20 mouse cellular contexts compared by ENCODE assay signal in genomic region chr5:123185966-123186365, GRCm38 (mm10). TPM values are rescaled to one million over a fixed set of nuclear protein-coding genes. Genes with fewer than 3 reads are reported as not detected.
DNase-seq lines count a peak whose midpoint lies in the region; ATAC-seq and TF ChIP-seq lines count a peak whose summit lies in the region.
"Had no signal": no experiment of that assay in that cellular context is flagged by ENCODE, and none has a peak within 500 bp of the region (broad histone marks: within the 10 kb centered on the region; RNA-seq: fewer than 3 reads in every experiment).

No protein-coding gene starts in this region.

- no peak for TF ChIP-seq CTCF in kidney, adult 2 months (conservative IDR thresholded peaks at IDR 0.05; ENCODE audit: insufficient read depth, insufficient read length, low read depth, low read length)

- WGBS in forebrain, embryonic 14.5 days: 60% methylated on average over 6 of the region's 6 CpGs
- WGBS in forebrain, embryonic 10.5 days: 84% methylated on average over 6 of the region's 6 CpGs
- 42% methylated on average over 6 of the region's 6 CpGs for WGBS in kidney, adult 2 months
- 73% methylated on average over 6 of the region's 6 CpGs for WGBS in kidney, embryonic 16.5 days
- 89% methylated on average over 6 of the region's 6 CpGs for WGBS in limb, embryonic 10.5 days

- no peaks in the 10 kb centered on the region for H3K9me3 ChIP-seq in forebrain, embryonic 14.5 days (replicated peaks; ENCODE audit: control insufficient read depth, low read length)
- no peaks in the 10 kb centered on the region for H3K9me3 ChIP-seq in forebrain, embryonic 10.5 days
- H3K9me3 ChIP-seq in kidney, embryonic 16.5 days (ENCODE audit: low read length): no peaks in the 10 kb centered on the region
- no peaks in the 10 kb centered on the region for H3K9me3 ChIP-seq in limb, embryonic 10.5 days (replicated peaks)
- H3K9me3 ChIP-seq: forebrain, embryonic 12.5 days; hindbrain, embryonic 10.5 days; midbrain, embryonic 12.5 days had no signal

- H3K36me3 ChIP-seq in forebrain, embryonic 14.5 days (ENCODE audit: control insufficient read depth, insufficient read depth, low read length): no peaks in the 10 kb centered on the region
- H3K36me3 ChIP-seq in forebrain, embryonic 10.5 days (replicated peaks): no peaks in the 10 kb centered on the region
- H3K36me3 ChIP-seq in kidney, adult 2 months (ENCODE audit: control insufficient read depth, insufficient read depth, low read length): no peaks in the 10 kb centered on the region
- no peaks in the 10 kb centered on the region for H3K36me3 ChIP-seq in kidney, embryonic 16.5 days (ENCODE audit: insufficient read depth, low read length)
- no peaks in the 10 kb centered on the region for H3K36me3 ChIP-seq in limb, embryonic 10.5 days
- H3K36me3 ChIP-seq: forebrain, embryonic 12.5 days; hindbrain, embryonic 10.5 days; midbrain, embryonic 12.5 days had no signal

- ATAC-seq in forebrain, embryonic 14.5 days: no peak
- no peak for ATAC-seq in kidney, embryonic 16.5 days (ENCODE audit: low FRiP score, low TSS enrichment)

- H3K4me1 ChIP-seq in forebrain, embryonic 14.5 days (ENCODE audit: control insufficient read depth, insufficient read depth, low read length): no peaks in the 10 kb centered on the region
- H3K4me1 ChIP-seq in forebrain, embryonic 10.5 days: no peaks in the 10 kb centered on the region
- H3K4me1 ChIP-seq in kidney, adult 2 months (ENCODE audit: control insufficient read depth, insufficient read depth, low read length): no peaks in the 10 kb centered on the region
- H3K4me1 ChIP-seq in kidney, embryonic 16.5 days (ENCODE audit: insufficient read depth, low read length): no peaks in the 10 kb centered on the region
- H3K4me1 ChIP-seq in limb, embryonic 10.5 days: no peaks in the 10 kb centered on the region
- H3K4me1 ChIP-seq: forebrain, embryonic 12.5 days; hindbrain, embryonic 10.5 days; midbrain, embryonic 12.5 days had no signal

- H3K9ac ChIP-seq in forebrain, embryonic 14.5 days (ENCODE audit: low read length): no peak overlapping the region
- no peak overlapping the region for H3K9ac ChIP-seq in kidney, embryonic 16.5 days (replicated peaks; ENCODE audit: low read length)
- H3K9ac ChIP-seq: forebrain, embryonic 12.5 days; midbrain, embryonic 12.5 days had no signal

- no peak for TF ChIP-seq POLR2A in kidney, adult 2 months (IDR thresholded peaks at IDR 0.05; ENCODE audit: low read depth, low read length)

- H3K4me3 ChIP-seq in forebrain, embryonic 14.5 days (ENCODE audit: low read depth, low read length): no peak overlapping the region
- H3K4me3 ChIP-seq in forebrain, embryonic 10.5 days: no peak overlapping the region
- no peak overlapping the region for H3K4me3 ChIP-seq in kidney, adult 2 months (ENCODE audit: insufficient read depth, low read depth, low read length)
- no peak overlapping the region for H3K4me3 ChIP-seq in kidney, embryonic 16.5 days (ENCODE audit: low read length)
- no peak overlapping the region for H3K4me3 ChIP-seq in limb, embryonic 10.5 days
- H3K4me3 ChIP-seq: forebrain, embryonic 12.5 days; hindbrain, embryonic 10.5 days; midbrain, embryonic 12.5 days had no signal

- H3K4me2 ChIP-seq in forebrain, embryonic 14.5 days (ENCODE audit: low read length): no peak overlapping the region
- no peak overlapping the region for H3K4me2 ChIP-seq in kidney, embryonic 16.5 days (replicated peaks; ENCODE audit: low read depth, low read length)
- H3K4me2 ChIP-seq: forebrain, embryonic 12.5 days; liver, embryonic 11.5 days; midbrain, embryonic 12.5 days had no signal

- H3K27me3 ChIP-seq in forebrain, embryonic 14.5 days (replicated peaks; ENCODE audit: control insufficient read depth, insufficient read depth, low read length): no peaks in the 10 kb centered on the region
- no peaks in the 10 kb centered on the region for H3K27me3 ChIP-seq in forebrain, embryonic 10.5 days (ENCODE audit: poor library complexity, severe bottlenecking)
- H3K27me3 ChIP-seq in kidney, adult 2 months (replicated peaks; ENCODE audit: control insufficient read depth, insufficient read depth, low read length): no peaks in the 10 kb centered on the region
- H3K27me3 ChIP-seq in kidney, embryonic 16.5 days (ENCODE audit: insufficient read depth, low read length): no peaks in the 10 kb centered on the region
- 0 out of 2 replicates have a peak, but pooled peaks cover 5% of the 10 kb centered on the region for H3K27me3 ChIP-seq in limb, embryonic 10.5 days (ENCODE audit: low read depth, poor library complexity, severe bottlenecking)
- H3K27me3 ChIP-seq: forebrain, embryonic 12.5 days; midbrain, embryonic 12.5 days had no signal

- no peak overlapping the region for H3K27ac ChIP-seq in forebrain, embryonic 14.5 days (ENCODE audit: low read depth, low read length)
- H3K27ac ChIP-seq in forebrain, embryonic 10.5 days: no peak overlapping the region
- no peak overlapping the region for H3K27ac ChIP-seq in kidney, adult 2 months (ENCODE audit: insufficient read depth, low read depth, low read length)
- H3K27ac ChIP-seq in kidney, embryonic 16.5 days (ENCODE audit: low read length): no peak overlapping the region
- H3K27ac ChIP-seq in limb, embryonic 10.5 days: no peak overlapping the region
- H3K27ac ChIP-seq: forebrain, embryonic 12.5 days; hindbrain, embryonic 10.5 days; midbrain, embryonic 12.5 days; stomach, postnatal 0 days had no signal

- DNase-seq in forebrain, embryonic 14.5 days (ENCODE audit: low spot score): peak; percentile 31
- DNase-seq in forebrain, embryonic 10.5 days (ENCODE audit: extremely low spot score, low spot score): no peak
- DNase-seq in kidney, adult 2 months: peak; percentile 85
- DNase-seq in ovary, postnatal 36 days (ENCODE audit: low spot score): peak; percentile 32
- no peak for DNase-seq in ovary, adult 18-20 months (ENCODE audit: low spot score)
- peak; percentile 76 for DNase-seq in kidney, postnatal 14 days
- no peak for DNase-seq in limb, embryonic 10.5 days (ENCODE audit: low spot score)
- DNase-seq: cerebellum, adult 11 months; heart, adult 11 months; lung, postnatal 36 days; right cerebral cortex, postnatal 14 days; thymus, postnatal 36 days had no signal

RNA-seq across cellular contexts. Expression of gene Hpd, which starts 3.4 kb away (rescaled TPM):
- polyA plus RNA-seq in forebrain, embryonic 14.5 days (2014; fragmentation: Nextera tagmentation; extraction: Ambion mirVana): not detected in 2 replicates
- polyA plus RNA-seq in forebrain, embryonic 10.5 days (2016; fragmentation: Nextera tagmentation; extraction: Ambion mirVana): 0.31 TPM in 1 of 2 replicates, not detected in the other
- 418 and 439 TPM in 2 replicates for polyA plus RNA-seq in kidney, adult 2 months (2012; rRNA removed)
- 0.23 and 0.29 TPM in 2 replicates for polyA plus RNA-seq in kidney, embryonic 16.5 days (2015; fragmentation: Nextera tagmentation; extraction: Ambion mirVana)
- polyA plus RNA-seq in limb, embryonic 10.5 days (2016; fragmentation: Nextera tagmentation; extraction: Ambion mirVana): not detected in 2 replicates
- polyA plus RNA-seq: cortical plate, adult 2 months; embryonic facial prominence, embryonic 14.5 days; forebrain, embryonic 12.5 days; hindbrain, embryonic 10.5 days; midbrain, embryonic 12.5 days had no signal

RNA-seq across cellular contexts. Expression of gene Psmd9, which starts 16.8 kb away (rescaled TPM):
- polyA plus RNA-seq in forebrain, embryonic 14.5 days (2014; fragmentation: Nextera tagmentation; extraction: Ambion mirVana): 52.5 and 63.5 TPM in 2 replicates
- polyA plus RNA-seq in forebrain, embryonic 10.5 days (2016; fragmentation: Nextera tagmentation; extraction: Ambion mirVana): 80.5 and 84.6 TPM in 2 replicates
- 34.2 and 35.1 TPM in 2 replicates for polyA plus RNA-seq in kidney, adult 2 months (2012; rRNA removed)
- polyA plus RNA-seq in kidney, embryonic 16.5 days (2015; fragmentation: Nextera tagmentation; extraction: Ambion mirVana): 86.9 and 87.9 TPM in 2 replicates
- 90.1 and 92.0 TPM in 2 replicates for polyA plus RNA-seq in limb, embryonic 10.5 days (2016; fragmentation: Nextera tagmentation; extraction: Ambion mirVana)

RNA-seq across cellular contexts. Expression of gene Setd1b, which starts 44.0 kb away (rescaled TPM):
- polyA plus RNA-seq in forebrain, embryonic 14.5 days (2014; fragmentation: Nextera tagmentation; extraction: Ambion mirVana): 8.6 and 11.6 TPM in 2 replicates
- polyA plus RNA-seq in forebrain, embryonic 10.5 days (2016; fragmentation: Nextera tagmentation; extraction: Ambion mirVana): 7.6 and 8.1 TPM in 2 replicates
- polyA plus RNA-seq in kidney, adult 2 months (2012; rRNA removed): 6.7 and 8.8 TPM in 2 replicates
- polyA plus RNA-seq in kidney, embryonic 16.5 days (2015; fragmentation: Nextera tagmentation; extraction: Ambion mirVana): 8.4 and 11.0 TPM in 2 replicates
- 9.4 and 10.6 TPM in 2 replicates for polyA plus RNA-seq in limb, embryonic 10.5 days (2016; fragmentation: Nextera tagmentation; extraction: Ambion mirVana)

RNA-seq across cellular contexts. Expression of gene Rhof, which starts 53.5 kb away (rescaled TPM):
- polyA plus RNA-seq in forebrain, embryonic 14.5 days (2014; fragmentation: Nextera tagmentation; extraction: Ambion mirVana): 6.8 and 10.5 TPM in 2 replicates
- 1.2 and 1.5 TPM in 2 replicates for polyA plus RNA-seq in forebrain, embryonic 10.5 days (2016; fragmentation: Nextera tagmentation; extraction: Ambion mirVana)
- 12.1 and 13.4 TPM in 2 replicates for polyA plus RNA-seq in kidney, adult 2 months (2012; rRNA removed)
- polyA plus RNA-seq in kidney, embryonic 16.5 days (2015; fragmentation: Nextera tagmentation; extraction: Ambion mirVana): 3.2 and 3.8 TPM in 2 replicates
- 1.8 and 2.0 TPM in 2 replicates for polyA plus RNA-seq in limb, embryonic 10.5 days (2016; fragmentation: Nextera tagmentation; extraction: Ambion mirVana)

Comparison
In these comparisons a context has a peak if more than half of its experiments do, and no peak if none do; other contexts are left out.
1. DNase-seq: peak in forebrain, embryonic 14.5 days (single experiment), kidney, adult 2 months (single experiment), ovary, postnatal 36 days (single experiment) and kidney, postnatal 14 days (single experiment); none in forebrain, embryonic 10.5 days (single experiment), ovary, adult 18-20 months (single experiment) and limb, embryonic 10.5 days (single experiment).
2. RNA of gene Hpd, which starts 3.4 kb away (polyA plus RNA-seq): 418 to 439 TPM in kidney, adult 2 months; 0.31 TPM in forebrain, embryonic 10.5 days, 0.23 to 0.29 TPM in kidney, embryonic 16.5 days, not detected in limb, embryonic 10.5 days and not detected in forebrain, embryonic 14.5 days; every median in the first group is over 100 times any median in the second.